Mouse (Mus musculus) right cerebral cortex, postnatal 36 days (tissue): ENCODE results near the gene Plcg2.

Experiments used
- DNase-seq, 2 experiments: peaks; one replicate each; pipeline ENCODE4 v3.0.0; 2022; ENCODE audit warnings: low spot score in 2 of 2, mixed read lengths in 1 of 2

Plcg2 gene

DNA sequence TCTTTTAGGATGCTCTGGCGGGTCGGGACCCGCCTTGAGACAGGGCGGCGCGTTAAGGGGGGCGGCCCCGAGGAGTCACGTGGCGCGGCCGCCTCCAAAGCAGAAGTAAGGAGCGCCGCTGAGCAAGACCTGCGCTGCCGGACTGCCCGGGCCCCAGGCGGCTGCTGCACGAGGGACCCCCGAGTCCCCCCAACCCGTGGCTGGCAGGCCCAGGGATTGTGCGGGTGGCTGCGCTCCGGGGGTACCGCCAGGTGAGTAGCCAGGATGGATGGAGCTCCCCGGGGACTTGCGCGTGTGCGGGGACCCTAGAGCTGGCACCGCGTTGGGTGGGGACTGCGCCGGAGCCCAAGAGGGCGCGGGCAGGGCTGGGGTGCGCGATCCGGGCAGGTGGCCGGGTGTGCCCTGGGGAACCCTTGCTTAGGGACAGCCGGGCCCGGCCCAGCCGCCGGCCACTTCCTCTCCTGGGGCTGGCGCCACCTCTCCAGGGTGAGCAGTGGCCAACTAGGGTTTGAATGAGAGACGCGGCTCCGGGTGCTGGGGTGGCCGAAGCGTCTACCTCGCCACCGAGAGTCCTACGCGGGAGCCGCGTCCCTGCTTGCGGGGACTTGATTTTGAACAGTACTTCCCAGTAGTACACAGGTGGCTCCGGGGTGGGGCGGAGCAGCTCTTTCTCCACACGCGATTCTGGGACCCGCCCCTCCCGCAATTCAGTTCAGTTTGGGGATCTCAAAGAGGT is at the start of gene Plcg2:
TSS of gene Plcg2 (plus strand) at position 113 of the 736 bp plus-strand sequence.
- no peak for DNase-seq

DNA sequence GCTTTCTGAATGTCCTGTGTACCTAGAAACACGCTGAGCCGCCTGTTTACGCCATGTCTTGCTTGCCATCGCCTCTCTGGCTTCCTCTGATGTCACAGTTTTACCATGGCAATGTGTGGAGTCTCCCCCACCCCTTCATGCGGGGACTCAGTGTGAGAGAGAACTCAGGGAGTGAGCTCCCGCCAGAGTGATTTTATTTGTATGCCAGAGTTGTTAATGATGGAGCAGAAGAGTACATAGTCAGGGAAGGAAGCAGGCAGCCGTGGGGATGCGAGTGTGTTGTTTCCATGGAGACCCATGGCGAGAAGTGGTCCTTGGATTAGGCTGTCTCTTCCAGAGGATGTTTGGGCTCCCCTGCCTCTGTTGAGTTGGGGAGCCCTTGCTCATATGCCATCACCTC is 47.0 kb upstream of the Plcg2 start:
- DNase-seq = peak; percentile 55 to 61

DNA sequence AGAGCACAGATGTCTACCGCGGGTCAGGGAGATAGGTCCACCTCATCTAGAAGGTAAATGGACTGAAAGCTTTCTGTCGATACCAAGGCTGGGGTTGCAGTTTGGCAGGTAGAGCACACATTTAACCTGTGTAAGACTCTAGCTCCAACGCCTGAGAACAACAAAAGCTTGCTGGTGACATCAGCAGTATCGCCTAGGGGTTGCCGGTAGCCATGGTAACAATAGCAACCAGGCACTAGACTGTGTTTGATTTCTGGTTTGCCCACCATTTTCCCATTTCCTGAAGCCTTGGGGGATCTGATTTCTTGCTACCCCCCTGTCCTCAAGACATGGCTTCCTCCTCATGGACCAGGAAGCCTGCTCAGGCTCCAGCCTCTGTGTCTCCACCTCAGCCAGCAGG is 44.1 kb upstream of the Plcg2 start:
- no peak for DNase-seq

DNA sequence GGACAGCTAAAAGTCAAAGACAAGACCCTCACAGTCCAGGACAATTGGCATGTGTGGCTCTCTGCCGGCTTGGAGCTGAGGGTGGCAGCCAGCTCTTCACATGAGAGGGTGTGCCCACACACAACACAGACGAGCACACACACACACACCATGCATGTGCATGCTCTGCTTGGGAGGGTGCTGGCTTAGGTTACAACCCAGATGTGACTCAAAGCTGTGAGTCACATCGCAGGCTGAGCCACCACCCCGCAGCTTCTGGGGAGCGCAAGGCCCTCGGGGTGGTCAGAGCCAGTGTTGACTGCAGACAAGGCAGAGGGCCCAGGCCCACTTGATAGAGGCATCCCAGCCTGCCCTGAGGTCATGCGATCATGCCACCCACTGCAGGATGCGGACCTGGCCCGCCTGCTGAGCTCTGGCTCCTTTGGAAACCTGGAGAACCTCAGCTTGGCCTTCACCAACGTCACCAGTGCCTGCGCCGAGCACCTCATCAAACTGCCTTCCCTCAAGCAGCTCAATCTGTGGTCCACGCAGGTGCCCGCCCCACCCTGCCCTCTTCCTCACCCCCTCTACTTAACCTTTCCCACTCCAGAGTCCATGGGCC is 43.5 kb upstream of the Plcg2 start:
- no peak for DNase-seq

DNA sequence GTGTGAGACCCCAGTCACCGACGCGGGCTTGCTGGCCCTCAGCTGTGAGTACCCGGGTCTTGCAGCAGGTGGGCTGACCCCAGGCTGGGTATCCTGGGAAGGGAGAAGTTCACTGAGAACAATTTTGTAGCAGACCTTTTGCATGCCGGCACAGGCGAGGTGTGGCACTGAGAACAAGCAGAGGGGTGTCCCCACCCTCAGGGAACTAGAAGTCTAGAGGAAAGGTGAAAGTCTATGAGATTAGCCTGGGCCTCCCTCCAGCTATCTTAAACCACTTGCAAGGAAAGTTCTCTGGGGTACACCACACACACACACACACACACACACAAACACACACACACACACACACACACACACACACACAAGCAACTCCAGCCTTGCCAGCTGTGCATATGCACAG is 42.4 kb upstream of the Plcg2 start:
- no peak for DNase-seq

DNA sequence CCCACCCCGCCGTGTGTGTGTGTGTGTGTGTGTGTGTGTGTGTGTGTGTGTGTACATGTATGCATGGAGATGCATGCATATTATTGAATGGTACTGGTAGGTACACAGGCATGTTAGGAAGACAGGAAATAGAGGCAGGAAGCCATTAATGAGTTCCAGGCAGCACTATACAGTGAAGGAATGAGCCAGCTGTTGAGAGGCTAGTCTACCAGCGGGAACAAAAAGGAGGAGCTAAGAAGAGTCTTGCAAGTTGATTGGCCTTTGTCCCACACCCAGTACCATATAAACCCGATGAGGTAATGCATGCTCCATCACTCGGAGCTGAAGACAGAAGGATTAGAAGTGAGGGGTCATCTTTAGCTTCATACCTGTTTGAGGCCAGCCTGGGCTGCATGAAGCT is 39.7 kb upstream of the Plcg2 start:
- no peak for DNase-seq

DNA sequence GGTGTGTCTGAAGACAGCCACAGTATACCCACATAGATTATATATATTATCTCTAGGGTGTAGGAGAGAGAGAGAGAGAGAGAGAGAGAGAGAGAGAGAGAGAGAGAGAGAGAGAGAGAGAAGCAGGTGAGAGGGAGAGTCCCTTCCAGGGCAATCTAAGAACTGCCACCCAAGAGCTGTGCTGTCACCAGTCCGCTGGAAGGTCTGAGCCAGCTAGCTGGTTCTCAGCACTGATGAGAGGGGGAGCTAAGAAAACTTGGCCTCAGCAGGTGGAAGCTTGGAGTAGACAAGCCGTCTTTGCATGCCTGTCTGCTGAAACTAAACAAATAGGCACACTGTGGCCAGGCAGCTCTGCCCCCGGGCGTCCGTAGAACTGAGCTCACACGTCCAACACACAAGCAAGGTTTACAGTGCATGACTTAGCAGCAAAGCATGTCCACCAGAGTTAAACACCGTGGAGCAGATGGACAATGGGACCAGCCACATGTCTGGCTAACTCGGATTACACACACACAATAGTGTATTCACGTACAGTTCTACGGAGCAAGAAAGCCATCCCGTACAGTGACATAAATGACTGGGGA is 35.3 kb upstream of the Plcg2 start:
- no peak for DNase-seq

DNA sequence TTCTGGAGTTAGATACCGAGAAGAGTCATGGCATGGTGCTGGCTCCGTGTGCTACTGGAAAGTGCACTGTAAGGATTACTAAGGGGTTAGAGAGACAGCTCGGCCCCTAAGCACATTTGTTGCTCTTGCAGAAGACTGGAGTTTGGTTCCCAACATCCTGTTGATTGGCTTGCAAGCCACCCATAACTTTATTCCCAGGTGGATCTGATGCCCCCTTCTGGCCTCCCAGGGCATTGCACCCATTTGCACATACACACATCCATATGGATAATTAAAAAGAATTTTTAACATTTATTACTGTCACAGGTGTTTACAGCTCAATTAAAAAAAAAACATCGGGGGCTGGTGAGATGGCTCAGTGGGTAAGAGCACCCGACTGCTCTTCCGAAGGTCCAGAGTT is 33.6 kb upstream of the Plcg2 start:
- DNase-seq = no peak

DNA sequence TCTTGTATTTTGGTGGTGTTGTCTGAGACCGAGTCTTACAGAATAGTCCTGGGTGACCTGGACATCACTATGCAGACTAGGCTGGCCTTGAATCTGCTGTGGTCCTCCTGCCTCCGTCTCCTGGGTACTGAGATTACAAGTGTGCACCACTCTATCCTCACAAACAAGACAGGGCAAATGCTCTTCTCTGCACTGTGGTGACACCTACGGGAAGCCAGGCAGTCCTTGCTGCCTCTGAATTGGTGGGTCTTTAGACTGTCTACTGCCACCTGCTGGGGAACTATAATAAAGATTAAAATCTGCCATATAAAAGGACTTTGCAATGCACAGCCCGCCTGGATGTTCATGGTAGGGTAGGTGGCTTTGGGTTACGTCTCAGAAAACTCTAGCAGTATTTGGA is 32.8 kb upstream of the Plcg2 start:
- peak in 1 of 2 experiments; percentile 51 for DNase-seq

DNA sequence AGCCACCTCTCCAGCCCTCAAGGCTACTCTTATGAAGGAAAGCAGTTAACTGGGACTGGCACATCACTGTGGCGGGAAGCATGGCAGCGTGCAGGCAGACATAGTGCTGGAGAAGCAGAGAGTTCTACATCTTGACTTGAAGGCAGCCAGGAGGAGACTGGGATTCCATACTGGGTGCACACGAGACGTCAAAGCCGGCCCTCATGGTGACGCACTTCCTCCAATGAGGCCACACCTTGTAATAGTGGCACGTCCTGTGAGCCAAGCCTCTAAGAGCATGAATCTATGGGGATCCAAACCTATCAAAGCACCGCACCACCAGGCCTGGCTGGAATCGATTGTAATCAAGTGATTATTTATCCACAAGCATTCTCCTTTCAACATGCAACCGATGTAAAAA is 30.6 kb upstream of the Plcg2 start:
- no peak for DNase-seq

DNA sequence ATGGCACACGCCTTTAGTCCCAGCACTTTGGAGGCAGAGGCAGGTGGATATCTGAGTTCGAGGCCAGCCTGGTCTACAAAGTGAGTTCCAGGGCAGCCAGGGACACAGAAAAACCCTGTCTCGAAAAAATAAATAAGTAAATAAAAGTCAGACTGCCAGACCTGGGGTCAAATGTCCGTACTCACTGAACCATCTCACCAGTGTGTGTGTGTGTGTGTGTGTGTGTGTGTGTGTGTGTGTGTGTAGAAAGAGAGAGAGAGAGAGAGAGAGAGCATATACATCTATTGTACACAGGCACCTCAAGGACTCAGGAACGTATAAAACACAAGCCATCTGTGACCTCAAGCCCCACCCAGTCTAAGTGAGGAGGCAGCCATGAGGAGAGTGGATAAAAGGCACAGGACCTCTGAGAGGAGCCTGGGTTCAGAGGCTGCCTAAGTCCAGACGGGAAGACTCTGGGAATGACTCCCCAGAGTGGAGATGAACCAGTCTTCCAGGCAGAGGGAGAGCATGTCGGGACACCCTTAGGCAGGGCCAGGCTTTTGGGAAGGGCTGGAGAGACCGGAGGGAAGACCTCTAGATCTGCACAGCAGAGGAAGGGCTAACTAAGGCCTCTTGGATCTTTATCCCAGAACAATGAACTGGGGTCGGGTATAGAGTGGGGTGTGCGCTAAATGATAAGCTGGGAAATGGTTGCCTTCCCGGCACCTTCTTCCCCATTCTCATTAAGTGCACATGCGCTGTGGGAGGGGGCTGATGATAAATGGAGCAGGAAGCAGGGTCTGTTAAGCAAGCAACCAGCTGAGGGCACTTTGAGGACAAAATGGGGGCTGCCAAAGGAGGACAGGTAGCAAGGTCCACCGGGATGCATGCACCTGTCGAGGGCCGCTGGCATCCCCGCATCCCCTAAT is 28.4 kb upstream of the Plcg2 start:
- no peak for DNase-seq

DNA sequence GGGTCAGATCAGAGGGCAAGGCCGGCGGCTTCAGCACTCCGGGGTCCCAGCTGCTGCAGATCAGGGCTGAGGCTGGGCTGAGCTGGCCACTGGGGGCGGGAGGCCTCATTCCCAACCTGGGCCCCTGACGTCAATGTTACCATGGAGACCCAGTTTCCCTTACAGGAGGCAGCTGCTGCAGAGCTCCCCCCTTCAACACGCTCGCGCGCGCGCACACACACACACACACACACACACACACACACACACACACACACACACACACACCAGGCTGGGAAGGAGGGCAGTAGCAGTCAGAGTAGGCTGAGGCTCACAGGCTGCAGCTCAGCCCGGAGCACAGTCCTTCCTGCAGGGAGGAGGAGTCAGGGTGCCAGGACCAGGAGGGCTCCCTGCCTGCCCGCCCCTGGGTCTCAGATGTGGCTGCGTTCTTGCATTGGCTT is 27.7 kb upstream of the Plcg2 start:
- peak; percentile 85 to 91 for DNase-seq

DNA sequence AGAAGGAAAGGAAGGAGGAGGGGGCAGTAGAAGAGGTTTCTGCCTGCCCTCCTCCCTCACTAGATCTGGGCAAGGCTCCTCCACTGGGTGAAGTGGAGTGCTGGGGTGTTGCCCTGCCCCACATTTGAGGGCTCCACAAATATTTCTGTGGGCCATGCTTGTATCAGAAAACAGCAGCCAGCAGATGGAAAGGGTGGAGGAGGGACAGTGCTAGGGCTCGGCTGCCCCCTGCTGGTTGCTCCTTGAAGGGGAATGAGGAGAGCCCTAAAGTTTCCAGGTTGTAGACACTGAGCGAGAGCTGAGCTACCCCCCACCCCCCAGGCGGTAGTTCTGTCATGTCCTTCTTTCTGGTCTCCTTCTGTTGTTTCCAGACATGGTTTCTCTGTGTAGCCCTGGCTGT is 26.9 kb upstream of the Plcg2 start:
- DNase-seq = peak; percentile 59 to 67

DNA sequence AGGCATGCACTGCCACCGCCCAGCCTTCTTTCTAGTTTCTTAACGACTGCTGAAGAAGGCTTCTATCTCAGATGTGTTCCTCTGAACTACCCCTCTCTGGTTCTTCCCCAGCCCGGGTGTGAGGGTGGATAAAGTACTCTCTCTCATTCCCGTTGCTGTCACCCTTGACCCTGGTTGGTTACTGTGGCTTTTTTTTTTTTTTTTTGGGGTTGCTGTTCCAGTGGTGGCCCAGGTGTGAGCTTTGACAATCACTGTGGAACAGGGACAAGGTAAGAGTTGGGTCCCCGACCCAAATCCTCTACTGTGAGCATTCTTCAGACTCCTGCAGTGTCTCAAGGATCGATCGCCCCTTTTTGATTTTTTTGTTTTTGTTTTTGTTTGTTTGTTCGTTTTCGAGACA is 26.4 kb upstream of the Plcg2 start:
- no peak for DNase-seq

DNA sequence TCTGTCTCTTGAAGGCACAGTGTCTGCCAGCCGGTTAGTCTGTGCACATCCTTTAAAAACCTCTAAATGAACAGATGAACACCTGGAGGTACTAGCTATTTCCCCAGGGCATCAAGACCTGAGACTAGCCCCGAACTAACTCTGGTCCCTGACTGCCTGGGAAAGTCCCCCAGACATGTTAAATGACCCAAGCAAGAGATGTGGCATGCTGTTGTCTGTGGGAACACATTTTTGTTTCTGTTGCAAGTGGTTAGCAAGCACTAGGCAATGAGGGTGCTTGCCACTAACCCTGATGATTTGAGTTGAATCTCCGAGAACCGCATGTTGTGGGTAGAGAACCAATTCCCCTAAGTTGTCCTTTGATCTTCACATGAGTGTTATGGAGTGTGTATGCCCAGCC is 25.8 kb upstream of the Plcg2 start:
- DNase-seq = no peak

DNA sequence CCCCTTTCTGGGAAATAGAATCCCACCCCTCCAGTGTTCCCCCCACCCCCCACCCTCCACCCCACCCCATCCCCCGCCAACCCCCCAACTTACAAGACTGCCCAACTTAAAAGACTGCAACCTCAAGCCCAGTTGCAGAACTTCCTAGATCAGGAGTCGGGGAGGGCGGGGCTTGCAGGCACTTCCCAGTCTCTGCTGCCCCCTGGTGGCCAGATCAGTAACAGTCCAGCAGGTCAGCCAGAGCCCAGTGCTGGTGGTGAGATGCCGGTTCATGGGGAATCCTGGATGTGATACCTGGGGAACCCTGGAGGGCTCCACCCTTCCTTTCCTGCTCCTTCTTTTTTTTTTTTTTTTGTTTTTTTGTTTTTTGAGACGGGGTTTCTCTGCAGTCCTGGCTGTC is 23.1 kb upstream of the Plcg2 start:
- peak; percentile 79 to 80 for DNase-seq

DNA sequence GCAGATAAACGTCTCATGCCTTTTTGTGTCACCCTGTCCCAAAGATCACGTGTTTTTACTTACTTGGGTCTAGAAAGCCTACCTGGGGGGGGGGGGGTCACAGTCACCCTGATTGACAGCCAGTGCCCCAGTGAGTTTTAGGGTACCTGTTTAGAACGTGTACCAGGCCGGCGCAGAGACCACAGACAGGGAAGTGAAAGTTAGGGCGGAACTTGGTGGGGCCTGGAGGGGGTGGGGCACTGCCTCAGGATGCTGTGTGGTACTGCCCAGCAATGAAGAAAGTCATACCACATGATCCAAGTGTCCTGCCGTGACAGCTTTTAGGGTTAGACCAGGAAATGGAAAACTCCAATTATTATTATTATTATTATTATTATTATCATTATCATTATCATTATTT is 22.3 kb upstream of the Plcg2 start:
- DNase-seq = no peak

DNA sequence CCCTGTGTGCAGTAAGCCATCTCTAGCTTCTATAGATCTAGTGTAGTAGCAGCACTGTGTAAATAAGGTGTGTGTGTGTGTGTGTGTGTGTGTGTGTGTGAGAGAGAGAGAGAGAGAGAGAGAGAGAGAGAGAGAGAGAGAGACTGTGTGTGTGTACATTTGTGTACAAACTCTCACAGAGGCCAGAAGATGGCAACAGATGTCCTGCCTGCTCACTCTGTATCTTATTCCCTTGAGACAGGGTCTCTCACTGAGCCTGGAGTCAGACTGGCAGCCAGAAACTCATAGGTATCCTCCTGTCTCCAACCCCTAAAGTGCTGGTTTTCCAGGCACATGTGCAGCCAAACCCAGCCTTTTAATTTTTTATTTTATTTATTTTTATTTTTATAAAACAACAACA is 20.0 kb upstream of the Plcg2 start:
- DNase-seq = no peak

DNA sequence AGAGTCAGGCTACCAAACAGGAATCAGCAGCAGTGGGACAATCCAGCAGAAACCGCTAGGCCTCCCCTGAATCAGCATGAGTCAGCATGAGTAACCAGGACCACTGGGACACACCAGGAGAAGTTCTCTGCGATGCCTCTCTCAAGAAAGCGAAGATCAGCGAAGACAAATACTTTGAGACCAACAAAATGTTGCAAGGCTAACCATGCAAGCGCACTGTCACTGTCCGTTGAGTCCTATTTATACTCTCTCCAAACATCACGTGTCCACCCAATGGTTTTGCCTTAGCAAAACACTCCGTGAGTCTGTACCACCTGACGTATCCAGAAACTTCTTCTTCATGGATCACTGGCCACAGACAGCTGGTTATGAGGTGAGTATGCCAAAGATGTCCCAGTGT is 18.1 kb upstream of the Plcg2 start:
- no peak for DNase-seq

DNA sequence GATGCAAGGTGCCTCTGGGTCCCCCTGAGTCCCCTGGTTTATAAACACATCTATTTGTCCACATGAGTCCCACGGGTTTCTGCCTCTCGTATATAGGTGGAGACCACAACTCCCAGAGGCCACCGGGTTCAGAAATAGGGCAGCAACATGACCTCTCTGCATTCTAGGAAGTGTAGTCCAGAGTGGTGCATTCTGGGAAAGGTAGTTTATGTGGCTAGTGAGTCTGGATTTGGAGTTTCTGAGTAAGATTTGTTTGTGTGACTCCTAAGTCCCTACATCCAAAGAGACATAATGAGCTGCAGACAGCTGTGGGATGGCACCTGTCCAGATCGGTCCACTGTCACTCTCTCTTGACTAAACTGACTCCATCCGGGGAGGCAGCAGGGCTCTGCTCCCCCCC is 17.6 kb upstream of the Plcg2 start:
- no peak for DNase-seq

DNA sequence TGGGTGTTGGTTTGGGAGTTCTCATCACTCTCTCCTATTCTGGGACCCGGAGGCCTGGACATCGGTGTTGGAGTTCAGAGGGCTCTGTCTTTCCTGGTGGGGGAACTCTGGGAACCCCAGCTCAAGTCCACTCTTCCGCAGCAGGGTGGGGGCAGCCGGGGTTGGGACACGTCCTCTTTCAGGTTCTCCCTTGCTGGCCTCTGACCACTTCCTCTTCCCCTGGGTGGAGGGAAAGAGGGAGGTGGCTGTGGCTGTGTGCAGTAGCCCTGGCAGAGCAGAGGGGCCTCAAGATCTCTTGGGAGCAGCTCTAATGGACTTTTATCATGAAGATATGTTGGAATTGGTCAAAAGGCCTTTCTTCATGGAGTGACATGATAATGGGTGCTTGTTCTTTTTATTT is 16.3 kb upstream of the Plcg2 start:
- no peak for DNase-seq

DNA sequence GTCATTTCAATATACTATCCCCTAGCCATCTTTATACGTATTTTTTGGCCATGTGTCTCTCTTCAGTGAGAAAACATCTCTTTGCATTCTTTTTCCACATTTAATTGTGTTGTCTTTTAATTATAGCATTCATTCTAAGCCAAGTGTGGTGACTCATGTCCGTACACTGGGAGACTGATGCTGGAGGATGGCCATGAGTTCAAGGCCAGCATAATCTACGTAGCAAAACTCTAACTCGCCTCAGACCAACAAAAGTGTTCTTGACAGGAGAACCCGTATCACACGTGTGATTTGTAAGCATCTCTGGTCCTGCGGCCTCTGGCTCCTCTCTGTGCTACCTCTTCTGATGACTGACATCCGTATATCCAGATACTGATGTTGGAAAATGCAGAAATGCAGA is 13.4 kb upstream of the Plcg2 start:
- no peak for DNase-seq
